Mouse (Mus musculus) hindbrain, postnatal 0 days (tissue): Measurements from ENCODE around the gene Sorbs1. TPM values are rescaled to one million over a fixed set of nuclear protein-coding genes. Genes with fewer than 3 reads are reported as not detected.
A peak's percentile ranks its signal among the peaks of the same experiment; 100 is the strongest.

ENCODE experiments used
- ATAC-seq: fragments of 200-750 bp; cut with Nextera tagmentation; 2 replicates; pipeline ENCODE4 v1.8.0; 2017; ENCODE audit warnings: mild to moderate bottlenecking, moderate TSS enrichment, moderate library complexity
- DNase-seq: peaks from one replicate; pipeline ENCODE4 v3.0.0-alpha.2; 2015; ENCODE audit warnings: low spot score
- H3K27ac ChIP-seq: fragments of 300-500 bp; sonication (generic); 2 replicates; pipeline ENCODE4 v1.5.1; 2014; ENCODE audit warnings: mild to moderate bottlenecking
- H3K27me3 ChIP-seq: fragments of 300-500 bp; sonication (generic); 2 replicates; pipeline ENCODE4 v1.6.1; 2014; ENCODE audit warnings: low read length, mixed read lengths; ENCODE audit not compliant: insufficient read depth
- H3K36me3 ChIP-seq: fragments of 300-500 bp; sonication (generic); 2 replicates; pipeline ENCODE4 v1.6.1; 2014; ENCODE audit warnings: low read length, mixed read lengths; ENCODE audit not compliant: insufficient read depth
- H3K4me1 ChIP-seq: fragments of 300-500 bp; sonication (generic); 2 replicates; pipeline ENCODE4 v1.6.1; 2014; ENCODE audit warnings: antibody characterized with exemption, low read length, mixed read lengths; ENCODE audit not compliant: insufficient read depth
- H3K4me2 ChIP-seq: fragments of 300-500 bp; sonication (generic); 2 replicates; pipeline ENCODE4 v1.6.1; 2014; ENCODE audit warnings: low read depth, mild to moderate bottlenecking, low read length, moderate library complexity, mixed read lengths
- H3K4me3 ChIP-seq: fragments of 300-500 bp; sonication (generic); 2 replicates; pipeline ENCODE4 v1.5.1; 2014; ENCODE audit warnings: low read length
- H3K9ac ChIP-seq: fragments of 300-500 bp; sonication (generic); replicated peaks from 2 replicates; pipeline ENCODE4 v1.6.1; 2014; ENCODE audit warnings: mild to moderate bottlenecking, low read length, moderate library complexity, mixed read lengths
- H3K9me3 ChIP-seq: fragments of 300-500 bp; sonication (generic); 2 replicates; pipeline ENCODE4 v1.6.1; 2016; ENCODE audit warnings: low read length, mixed read lengths
- CTCF ChIP-seq: IDR thresholded peaks from 2 replicates; pipeline ENCODE4 v1.5.1; 2016; ENCODE audit warnings: antibody characterized with exemption, control low read depth, low read depth
- WGBS: fragments of 180-500 bp; shearing (Covaris S2); extraction: QIAGEN DNeasy Blood & Tissue Kit; methylation state at CpG from one replicate; pipeline ENCODE4 v1.1.7; 2014; 5-methylcytosine and 5-hydroxymethylcytosine counted together
- polyA plus RNA-seq: library from polyadenylated mRNA; unstranded; fragments of >200 nt; fragmentation: Nextera tagmentation; extraction: Ambion mirVana; gene quantifications from 2 replicates; pipeline ENCODE4 v1.2.1, GENCODE M21; 2015
- total RNA-seq: library from RNA; depleted of rRNA; stranded (reverse); fragments of >200 nt; gene quantifications from 2 replicates; pipeline ENCODE4 v1.2.3, GENCODE M21; 2014

Gene Sorbs1
- total and polyA plus RNA-seq, 2 experiments from 2014 or later = 52.4 to 70.4 TPM

- TF ChIP-seq CTCF = no peak
These were observed 16.9 kb downstream of the Sorbs1 start for GRCm38 (mm10) chr19:40496509-40497267.

GRCm38 (mm10) chr19:40496071-40496470 lies 17.5 kb downstream of the Sorbs1 start:
- TF ChIP-seq CTCF = no peak
- no peak for ATAC-seq
- Histone ChIP-seq H3K9me3 (no peaks in the 10 kb centered on the region), H3K4me3 (no peak overlapping the region), H3K36me3 (no peaks in the 10 kb centered on the region), H3K27me3 (no peaks in the 10 kb centered on the region), H3K4me2 (no peak overlapping the region), H3K27ac (no peak overlapping the region), H3K4me1 (0 out of 2 replicates have a peak, but pooled peaks cover 3% of the 10 kb centered on the region), H3K9ac (no peak overlapping the region)
- DNase-seq = no peak
- WGBS = 87% methylated on average over 4 of the region's 4 CpGs

More at GRCm38 (mm10) chr19:40496509-40497267, 16.9 kb downstream of the Sorbs1 start:
- H3K36me3 ChIP-seq = no peaks in the 10 kb centered on the region
- ATAC-seq (no peak), DNase-seq (no peak)
- no peaks in the 10 kb centered on the region for H3K27me3 ChIP-seq
- no peak overlapping the region for H3K4me2 ChIP-seq
- H3K4me3 ChIP-seq = no peak overlapping the region
- WGBS = 89% methylated on average over 11 of the region's 11 CpGs
- no peak overlapping the region for H3K9ac ChIP-seq
- H3K4me1 ChIP-seq = 0 out of 2 replicates have a peak, but pooled peaks cover 3% of the 10 kb centered on the region
- no peaks in the 10 kb centered on the region for H3K9me3 ChIP-seq
- no peak overlapping the region for H3K27ac ChIP-seq

- Histone ChIP-seq H3K4me2 (no peak overlapping the region), H3K36me3 (no peaks in the 10 kb centered on the region), H3K4me1 (peaks cover 27% of the 10 kb centered on the region), H3K9ac (no peak overlapping the region), H3K27ac (no peak overlapping the region), H3K4me3 (no peak overlapping the region), H3K9me3 (no peaks in the 10 kb centered on the region), H3K27me3 (no peaks in the 10 kb centered on the region)
- ATAC-seq (no peak), DNase-seq (no peak)
- 28% methylated on average over 9 of the region's 9 CpGs for WGBS
- no peak for TF ChIP-seq CTCF
These were observed 20.7 kb downstream of the Sorbs1 start for GRCm38 (mm10) chr19:40492902-40493301.

- WGBS = 95% methylated on average over 2 of the region's 2 CpGs
These were observed 22.1 kb downstream of the Sorbs1 start for GRCm38 (mm10) chr19:40491442-40491841.

GRCm38 (mm10) chr19:40490765-40491164 lies 22.8 kb downstream of the Sorbs1 start:
- Histone ChIP-seq H3K27me3 (no peaks in the 10 kb centered on the region), H3K9me3 (no peaks in the 10 kb centered on the region), H3K36me3 (no peaks in the 10 kb centered on the region), H3K4me3 (no peak overlapping the region), H3K4me1 (peaks cover 40% of the 10 kb centered on the region), H3K27ac (no peak overlapping the region), H3K9ac (no peak overlapping the region), H3K4me2 (no peak overlapping the region)
- DNase-seq (no peak), ATAC-seq (no peak)
- TF ChIP-seq CTCF = no peak
- WGBS = 81% methylated on average over 8 of the region's 8 CpGs

More at GRCm38 (mm10) chr19:40491442-40491841, 22.1 kb downstream of the Sorbs1 start:
- Histone ChIP-seq H3K4me1 (peaks cover 40% of the 10 kb centered on the region), H3K27ac (no peak overlapping the region), H3K27me3 (no peaks in the 10 kb centered on the region), H3K9me3 (no peaks in the 10 kb centered on the region), H3K9ac (no peak overlapping the region), H3K4me2 (no peak overlapping the region), H3K36me3 (no peaks in the 10 kb centered on the region), H3K4me3 (no peak overlapping the region)
- no peak for ATAC-seq
- DNase-seq = no peak
- TF ChIP-seq CTCF = no peak

- Histone ChIP-seq H3K9me3 (no peaks in the 10 kb centered on the region), H3K4me3 (no peak overlapping the region), H3K9ac (no peak overlapping the region), H3K27ac (no peak overlapping the region), H3K27me3 (no peaks in the 10 kb centered on the region), H3K36me3 (no peaks in the 10 kb centered on the region), H3K4me2 (no peak overlapping the region), H3K4me1 (peaks cover 40% of the 10 kb centered on the region)
- TF ChIP-seq CTCF = no peak
- DNase-seq (no peak), ATAC-seq (no peak)
- WGBS = 80% methylated on average over 6 of the region's 6 CpGs
These were observed 23.9 kb downstream of the Sorbs1 start for GRCm38 (mm10) chr19:40489633-40490032.

GRCm38 (mm10) chr19:40488853-40489454 lies 24.6 kb downstream of the Sorbs1 start:
- 66% methylated on average over 8 of the region's 8 CpGs for WGBS
- H3K9ac ChIP-seq = no peak overlapping the region
- no peaks in the 10 kb centered on the region for H3K36me3 ChIP-seq
- H3K9me3 ChIP-seq = no peaks in the 10 kb centered on the region
- no peak overlapping the region for H3K4me2 ChIP-seq
- DNase-seq = no peak
- H3K4me3 ChIP-seq = no peak overlapping the region
- H3K27ac ChIP-seq = peak overlapping the region; percentile 56
- H3K4me1 ChIP-seq = peaks cover 40% of the 10 kb centered on the region
- no peak for TF ChIP-seq CTCF
- no peak for ATAC-seq
- H3K27me3 ChIP-seq = no peaks in the 10 kb centered on the region
